Mouse (Mus musculus) limb, embryonic 15.5 days (tissue): ENCODE data around the gene Ptbp2. TPM values are rescaled to one million over a fixed set of nuclear protein-coding genes. Genes with fewer than 3 reads are reported as not detected.

ENCODE experiments used
- ATAC-seq: fragments of 200-750 bp; cut with Nextera tagmentation; 2 replicates; pipeline ENCODE4 v1.8.0; 2017; ENCODE audit warnings: low read depth, moderate TSS enrichment; ENCODE audit not compliant: insufficient number of reproducible peaks, low FRiP score, low TSS enrichment
- H3K27ac ChIP-seq: fragments of 300-500 bp; sonication (generic); 2 replicates; pipeline ENCODE4 v1.5.1; 2015; ENCODE audit warnings: moderate library complexity, mild to moderate bottlenecking, inconsistent platforms
- H3K27me3 ChIP-seq: fragments of 300-500 bp; sonication (generic); 2 replicates; pipeline ENCODE4 v1.6.1; 2015; ENCODE audit warnings: inconsistent platforms
- H3K36me3 ChIP-seq: fragments of 300-500 bp; sonication (generic); 2 replicates; pipeline ENCODE4 v1.6.1; 2015; ENCODE audit warnings: inconsistent platforms
- H3K4me1 ChIP-seq: fragments of 300-500 bp; sonication (generic); 2 replicates; pipeline ENCODE4 v1.6.1; 2015; ENCODE audit warnings: inconsistent platforms
- H3K4me2 ChIP-seq: fragments of 300-500 bp; sonication (generic); 2 replicates; pipeline ENCODE4 v1.6.1; 2015; ENCODE audit warnings: mild to moderate bottlenecking, inconsistent platforms
- H3K4me3 ChIP-seq: fragments of 300-500 bp; sonication (generic); 2 replicates; pipeline ENCODE4 v1.5.1; 2015; ENCODE audit warnings: mild to moderate bottlenecking, inconsistent platforms
- H3K9ac ChIP-seq: fragments of 300-500 bp; sonication (generic); 2 replicates; pipeline ENCODE4 v1.6.1; 2015; ENCODE audit warnings: inconsistent platforms
- H3K9me3 ChIP-seq: fragments of 300-500 bp; sonication (generic); 2 replicates; pipeline ENCODE4 v1.6.1; 2016; ENCODE audit warnings: inconsistent platforms
- WGBS: fragments of 180-500 bp; shearing (Covaris S2); methylation state at CpG from one replicate; pipeline ENCODE4 v1.1.7; 2015; 5-methylcytosine and 5-hydroxymethylcytosine counted together
- polyA plus RNA-seq: library from polyadenylated mRNA; unstranded; fragments of >200 nt; fragmentation: Nextera tagmentation; extraction: Ambion mirVana; gene quantifications from 2 replicates; pipeline ENCODE4 v1.2.1, GENCODE M21; 2015

The Ptbp2 gene
- polyA plus RNA-seq, 1 experiment from 2014 or later = 47.4 TPM

GRCm38 (mm10) chr3:119763772-119764171 lies 20.5 kb downstream of the Ptbp2 start:
- Histone ChIP-seq H3K4me1 (no peaks in the 10 kb centered on the region), H3K27me3 (no peaks in the 10 kb centered on the region), H3K4me2 (no peak overlapping the region), H3K27ac (no peak overlapping the region), H3K9ac (no peak overlapping the region), H3K4me3 (no peak overlapping the region), H3K36me3 (peaks cover 12% of the 10 kb centered on the region; the same call in 1 of the 2 replicates), H3K9me3 (no peaks in the 10 kb centered on the region)
- WGBS = 95% methylated on average over 2 of the region's 2 CpGs
- no peak for ATAC-seq

- Histone ChIP-seq H3K9me3 (no peaks in the 10 kb centered on the region), H3K4me3 (no peak overlapping the region), H3K27ac (no peak overlapping the region), H3K36me3 (0 out of 2 replicates have a peak, but pooled peaks cover 7% of the 10 kb centered on the region), H3K4me1 (no peaks in the 10 kb centered on the region), H3K4me2 (no peak overlapping the region), H3K27me3 (no peaks in the 10 kb centered on the region), H3K9ac (no peak overlapping the region)
- WGBS = 96% methylated on average over 3 of the region's 3 CpGs
- ATAC-seq = no peak
Observed at GRCm38 (mm10) chr3:119761732-119762131, 22.5 kb downstream of the Ptbp2 start.

GRCm38 (mm10) chr3:119753791-119754190 lies 30.5 kb downstream of the Ptbp2 start:
- peaks cover 6% of the 10 kb centered on the region for H3K36me3 ChIP-seq
- H3K4me2 ChIP-seq = no peak overlapping the region

GRCm38 (mm10) chr3:119749551-119750249 lies 34.6 kb downstream of the Ptbp2 start:
- Histone ChIP-seq H3K36me3 (peaks cover 9% of the 10 kb centered on the region), H3K27ac (no peak overlapping the region), H3K4me3 (no peak overlapping the region), H3K27me3 (no peaks in the 10 kb centered on the region), H3K4me2 (no peak overlapping the region), H3K4me1 (no peaks in the 10 kb centered on the region), H3K9ac (no peak overlapping the region), H3K9me3 (no peaks in the 10 kb centered on the region)
- whole genome bisulfite sequencing = 75% methylated on average over 3 of the region's 3 CpGs
- no peak for ATAC-seq

More at GRCm38 (mm10) chr3:119753791-119754190, 30.5 kb downstream of the Ptbp2 start:
- H3K9ac ChIP-seq = no peak overlapping the region
- H3K27me3 ChIP-seq = no peaks in the 10 kb centered on the region
- ATAC-seq = no peak
- no peak overlapping the region for H3K27ac ChIP-seq
- H3K4me3 ChIP-seq = no peak overlapping the region
- no peaks in the 10 kb centered on the region for H3K9me3 ChIP-seq
- H3K4me1 ChIP-seq = no peaks in the 10 kb centered on the region

GRCm38 (mm10) chr3:119749140-119749539 lies 35.1 kb downstream of the Ptbp2 start:
- Histone ChIP-seq H3K4me3 (no peak overlapping the region), H3K36me3 (peaks cover 11% of the 10 kb centered on the region), H3K9ac (no peak overlapping the region), H3K4me2 (no peak overlapping the region), H3K27ac (no peak overlapping the region), H3K4me1 (no peaks in the 10 kb centered on the region), H3K27me3 (no peaks in the 10 kb centered on the region), H3K9me3 (no peaks in the 10 kb centered on the region)
- 93% methylated on average over 2 of the region's 2 CpGs for WGBS
- ATAC-seq = no peak

- Histone ChIP-seq H3K36me3 (peaks cover 15% of the 10 kb centered on the region), H3K4me1 (no peaks in the 10 kb centered on the region), H3K9ac (no peak overlapping the region), H3K27me3 (no peaks in the 10 kb centered on the region), H3K27ac (no peak overlapping the region), H3K9me3 (no peaks in the 10 kb centered on the region), H3K4me2 (no peak overlapping the region), H3K4me3 (no peak overlapping the region)
- no peak for ATAC-seq
- 88% methylated on average over 2 of the region's 2 CpGs for WGBS
Observed at GRCm38 (mm10) chr3:119746656-119747055, 37.6 kb downstream of the Ptbp2 start.

DNA sequence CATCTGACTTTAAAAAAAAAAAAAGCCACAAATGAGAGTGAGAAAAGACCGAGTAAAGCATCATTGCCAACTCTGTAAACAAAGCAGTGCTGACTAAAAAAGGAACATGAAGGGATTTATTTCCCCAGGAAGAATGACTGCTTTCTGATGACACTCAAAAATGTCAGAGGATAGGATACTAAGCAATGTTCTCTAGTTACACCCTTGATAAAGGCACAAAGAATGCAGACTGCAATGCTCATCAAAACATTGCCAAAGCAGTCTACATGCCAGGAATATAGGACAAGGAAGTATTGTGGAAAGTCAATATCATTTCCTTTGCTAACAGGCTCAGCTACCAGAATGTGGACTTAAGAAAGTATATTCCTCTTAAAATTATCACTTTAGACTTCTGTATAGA lies 38.5 kb downstream of the Ptbp2 start:
- Histone ChIP-seq H3K4me2 (no peak overlapping the region), H3K4me3 (no peak overlapping the region), H3K9ac (no peak overlapping the region), H3K4me1 (no peaks in the 10 kb centered on the region), H3K36me3 (peaks cover 15% of the 10 kb centered on the region), H3K9me3 (no peaks in the 10 kb centered on the region), H3K27me3 (no peaks in the 10 kb centered on the region), H3K27ac (no peak overlapping the region)
- 66% methylated on average over 1 of the region's 1 CpGs for WGBS
- no peak for ATAC-seq

DNA sequence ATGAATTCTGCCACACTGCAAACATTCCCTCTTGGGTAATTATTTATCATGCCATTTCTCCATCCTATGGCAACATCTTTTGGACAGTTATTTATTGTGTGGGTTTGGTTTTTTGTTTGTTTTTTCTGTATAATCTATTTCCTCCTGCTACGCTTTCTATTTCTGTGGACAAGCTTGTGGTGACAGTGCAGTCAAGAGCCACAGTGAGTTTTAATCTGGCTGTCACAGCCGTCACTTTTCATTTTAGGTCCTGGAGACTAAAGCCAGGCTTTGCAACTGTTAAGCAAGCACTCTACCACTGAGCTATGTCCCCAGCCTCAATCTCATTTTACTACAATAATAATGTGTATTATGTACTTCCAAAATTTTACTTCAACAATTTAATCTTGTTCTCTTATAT lies 54.4 kb downstream of the Ptbp2 start:
- no peaks in the 10 kb centered on the region for H3K9me3 ChIP-seq
- H3K27me3 ChIP-seq = no peaks in the 10 kb centered on the region
- H3K4me1 ChIP-seq = no peaks in the 10 kb centered on the region
- H3K4me3 ChIP-seq = no peak overlapping the region
- WGBS = 86% methylated on average over 2 of the region's 2 CpGs
- H3K4me2 ChIP-seq = no peak overlapping the region
- H3K27ac ChIP-seq = no peak overlapping the region
- H3K36me3 ChIP-seq = peaks cover 11% of the 10 kb centered on the region; the same call in 1 of the 2 replicates
- H3K9ac ChIP-seq = no peak overlapping the region
- ATAC-seq = no peak

GRCm38 (mm10) chr3:119712066-119712465 lies 72.2 kb downstream of the Ptbp2 start:
- no peaks in the 10 kb centered on the region for H3K9me3 ChIP-seq
- H3K9ac ChIP-seq = no peak overlapping the region
- WGBS = 93% methylated on average over 5 of the region's 5 CpGs
- H3K4me1 ChIP-seq = no peaks in the 10 kb centered on the region
- no peaks in the 10 kb centered on the region for H3K27me3 ChIP-seq
- no peak overlapping the region for H3K4me2 ChIP-seq
- H3K36me3 ChIP-seq = peaks cover 4% of the 10 kb centered on the region; the same call in 1 of the 2 replicates
- ATAC-seq = no peak
- H3K27ac ChIP-seq = no peak overlapping the region
- no peak overlapping the region for H3K4me3 ChIP-seq

GRCm38 (mm10) chr3:119711503-119711902 lies 72.8 kb downstream of the Ptbp2 start:
- H3K27ac ChIP-seq = no peak overlapping the region
- H3K9ac ChIP-seq = no peak overlapping the region

DNA sequence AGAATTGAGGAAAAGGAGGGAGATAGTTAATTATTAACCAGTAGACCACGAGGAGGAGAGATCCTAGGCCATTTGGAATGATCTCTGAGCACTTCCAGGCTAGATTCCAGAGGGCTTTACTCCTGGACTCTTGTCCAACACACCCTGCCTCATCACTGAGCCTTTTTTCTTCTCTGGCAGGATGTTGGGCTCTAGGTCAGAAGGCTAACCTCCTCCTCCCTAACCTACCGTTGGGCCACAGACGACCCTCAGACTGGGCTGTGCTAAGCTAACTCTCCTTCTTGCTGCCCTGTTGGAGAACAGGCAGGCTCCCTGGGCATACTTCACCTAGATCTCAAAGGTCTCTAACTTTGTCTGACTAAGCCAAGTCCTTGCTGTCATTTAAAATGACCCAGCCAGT lies 82.8 kb downstream of the Ptbp2 start:
- H3K9ac ChIP-seq = no peak overlapping the region
- H3K27ac ChIP-seq = no peak overlapping the region
- 67% methylated on average over 3 of the region's 3 CpGs for WGBS
- H3K27me3 ChIP-seq = no peaks in the 10 kb centered on the region
- no peak for ATAC-seq
- no peaks in the 10 kb centered on the region for H3K9me3 ChIP-seq
- no peak overlapping the region for H3K4me2 ChIP-seq
- no peaks in the 10 kb centered on the region for H3K4me1 ChIP-seq
- no peaks in the 10 kb centered on the region for H3K36me3 ChIP-seq
- H3K4me3 ChIP-seq = no peak overlapping the region

More at GRCm38 (mm10) chr3:119711503-119711902, 72.8 kb downstream of the Ptbp2 start:
- peaks cover 4% of the 10 kb centered on the region; the same call in 1 of the 2 replicates for H3K36me3 ChIP-seq
- no peaks in the 10 kb centered on the region for H3K4me1 ChIP-seq
- H3K9me3 ChIP-seq = no peaks in the 10 kb centered on the region
- no peak for ATAC-seq
- no peaks in the 10 kb centered on the region for H3K27me3 ChIP-seq
- no peak overlapping the region for H3K4me2 ChIP-seq
- no peak overlapping the region for H3K4me3 ChIP-seq
- 93% methylated on average over 3 of the region's 3 CpGs for WGBS

GRCm38 (mm10) chr3:119684741-119685140 lies 99.5 kb downstream of the Ptbp2 start:
- WGBS = 64% methylated on average over 6 of the region's 6 CpGs
- no peak overlapping the region for H3K4me3 ChIP-seq
- H3K27ac ChIP-seq = no peak overlapping the region
- no peaks in the 10 kb centered on the region for H3K9me3 ChIP-seq
- no peak overlapping the region for H3K4me2 ChIP-seq
- no peaks in the 10 kb centered on the region for H3K36me3 ChIP-seq
- no peaks in the 10 kb centered on the region for H3K27me3 ChIP-seq
- H3K4me1 ChIP-seq = no peaks in the 10 kb centered on the region
- no peak for ATAC-seq
- H3K9ac ChIP-seq = no peak overlapping the region
